Mouse (Mus musculus): ENCODE data around the gene Dab2ip.

The Dab2ip gene

GRCm38 (mm10) chr2:35559551-35559835 is 1.4 kb downstream of the Dab2ip start:
- no peak for DNase-seq

GRCm38 (mm10) chr2:35563722-35564121 is 5.7 kb downstream of the Dab2ip start:
- DNase-seq, result no peak

GRCm38 (mm10) chr2:35565051-35565836 is 7.2 kb downstream of the Dab2ip start:
- no peak for DNase-seq

DNA sequence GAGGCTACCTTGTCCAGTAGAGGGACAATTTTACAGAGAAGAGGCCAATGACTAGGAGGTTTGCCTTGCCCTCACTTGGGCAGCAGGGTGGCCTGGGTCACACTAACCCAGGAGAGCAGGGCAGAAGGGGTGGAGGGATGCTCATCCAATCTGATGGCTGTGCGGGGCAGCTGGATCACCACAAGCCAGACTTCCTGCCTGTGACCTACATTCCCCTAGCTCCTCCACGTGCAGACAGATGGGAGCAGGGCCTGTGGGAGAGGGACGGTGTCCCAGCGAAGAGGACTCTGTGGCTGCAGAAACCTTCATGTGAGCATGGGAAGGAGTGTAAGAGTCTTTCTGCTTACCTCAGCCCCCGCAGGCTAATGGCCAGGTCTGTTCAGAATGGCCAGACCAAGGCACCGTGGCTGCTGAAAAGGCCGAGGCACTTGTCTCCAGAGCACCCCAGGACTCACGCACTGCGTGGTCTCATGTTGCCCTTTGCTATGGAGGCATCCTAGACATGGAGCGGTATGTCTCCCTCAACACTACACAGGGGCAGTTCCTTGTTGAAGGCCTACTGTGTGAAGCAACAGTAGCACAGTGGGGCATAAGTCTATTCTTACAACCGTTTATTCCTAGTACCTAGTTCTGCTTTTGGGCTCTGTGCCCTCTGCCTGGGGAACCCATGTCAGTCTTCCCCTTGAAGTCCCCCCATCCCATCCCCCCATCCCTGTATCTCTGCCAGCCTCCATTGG is 9.1 kb downstream of the Dab2ip start:
- DNase-seq, result no peak

GRCm38 (mm10) chr2:35567694-35568149 is 9.7 kb downstream of the Dab2ip start:
- DNase-seq, result no peak

DNA sequence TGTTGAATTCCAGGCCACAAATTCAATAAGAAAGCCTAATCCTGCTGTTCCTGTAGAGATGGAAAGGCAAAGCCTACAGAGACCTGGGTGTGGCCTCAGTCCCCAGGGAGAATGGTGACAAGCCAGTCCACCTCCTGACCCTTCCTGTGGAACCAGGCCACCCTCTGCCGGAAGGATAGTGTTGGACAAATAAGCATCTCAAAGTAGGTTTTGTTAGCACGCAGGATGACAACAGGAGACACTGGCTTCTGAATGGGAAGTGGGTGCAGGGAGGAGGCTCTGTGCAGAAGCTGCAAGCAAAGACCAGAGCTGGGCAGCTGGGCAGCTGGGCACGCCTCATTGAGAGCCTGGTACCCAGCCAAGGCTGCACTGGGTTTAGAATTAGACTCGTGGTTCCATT is 12.7 kb downstream of the Dab2ip start:
- no peak for DNase-seq

DNA sequence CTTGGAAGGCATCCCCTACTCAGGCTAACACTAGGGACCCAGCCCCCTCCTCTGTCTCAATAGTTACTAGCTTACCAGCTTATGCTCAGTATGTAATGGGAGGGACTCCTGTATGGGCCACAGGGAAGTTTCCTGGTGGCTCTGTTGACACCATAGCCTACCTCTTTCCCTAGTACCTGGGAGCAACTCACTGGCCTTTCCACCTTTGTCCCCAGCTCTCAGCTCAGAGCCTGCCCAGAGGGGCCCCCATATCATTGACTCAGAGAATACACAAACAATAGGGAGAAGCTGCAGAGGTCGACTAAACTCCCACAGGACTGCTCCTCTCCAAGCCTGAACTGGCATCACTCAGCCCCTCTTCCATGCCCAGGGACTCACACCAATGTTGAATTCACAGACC is 16.6 kb downstream of the Dab2ip start:
- no peak for DNase-seq

DNA sequence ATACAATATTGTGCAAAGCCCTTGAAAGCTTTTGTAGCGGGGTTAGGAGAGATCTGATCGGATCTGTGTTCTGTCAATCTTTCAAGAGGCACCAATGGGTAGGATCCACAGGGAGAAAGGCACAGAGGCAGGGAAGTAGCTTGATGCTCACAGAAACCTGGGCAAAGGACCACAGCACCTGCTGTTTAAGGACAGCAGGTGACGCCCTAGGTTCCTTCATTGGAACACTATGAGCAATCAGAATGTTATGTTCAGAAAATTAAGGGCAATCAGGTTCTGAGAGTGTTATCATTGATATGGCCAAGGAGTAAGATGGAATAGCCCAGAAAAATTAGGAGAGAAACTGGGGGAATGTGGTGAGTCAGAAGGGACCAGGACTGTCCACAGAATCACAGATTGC is 18.6 kb downstream of the Dab2ip start:
- no peak for DNase-seq

DNA sequence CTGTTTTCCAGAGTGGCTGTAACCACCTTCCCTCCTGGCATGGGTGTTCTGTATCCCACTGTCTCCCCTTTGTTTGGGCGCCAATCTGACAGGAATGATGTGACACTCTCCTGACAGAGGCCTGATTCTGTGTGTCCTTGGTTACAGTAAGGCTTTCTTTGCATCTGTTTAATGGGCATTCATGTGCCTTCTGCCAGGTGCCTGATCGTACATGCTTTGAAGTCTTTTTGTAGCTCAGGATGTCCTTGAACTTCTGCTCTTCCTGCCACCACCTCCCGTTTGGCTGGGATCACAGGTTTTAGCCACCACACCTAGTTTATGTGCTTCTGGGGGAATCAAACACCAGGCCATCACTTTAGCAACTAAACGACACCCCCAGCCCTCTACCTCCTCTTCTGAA is 22.0 kb downstream of the Dab2ip start:
- no peak for DNase-seq

GRCm38 (mm10) chr2:35581501-35582340 is 23.7 kb downstream of the Dab2ip start:
- peak; percentile 29 to 40 for DNase-seq

- DNase-seq, result no peak
Observed at GRCm38 (mm10) chr2:35582341-35582941, 24.4 kb downstream of the Dab2ip start.

DNA sequence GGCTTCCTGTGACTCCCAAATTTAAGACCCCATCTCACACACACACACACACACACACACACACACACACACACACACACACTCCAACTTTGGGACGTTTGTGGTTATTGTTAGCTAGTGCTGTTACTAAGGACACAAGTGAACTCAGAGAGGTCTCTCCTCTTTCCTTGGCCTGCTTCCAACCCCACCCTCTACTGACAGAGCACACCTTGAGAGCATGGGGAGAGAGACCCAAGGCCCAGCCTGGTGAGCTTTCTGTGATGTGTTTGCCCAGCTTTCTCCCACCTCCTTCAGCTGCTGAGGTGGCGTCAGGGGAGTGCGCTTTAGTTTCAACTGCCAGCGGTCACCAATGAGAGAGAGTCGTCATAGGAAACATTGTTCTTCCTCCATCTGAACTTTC is 25.3 kb downstream of the Dab2ip start:
- no peak for DNase-seq

GRCm38 (mm10) chr2:35584011-35584410 is 25.9 kb downstream of the Dab2ip start:
- no peak for DNase-seq

DNA sequence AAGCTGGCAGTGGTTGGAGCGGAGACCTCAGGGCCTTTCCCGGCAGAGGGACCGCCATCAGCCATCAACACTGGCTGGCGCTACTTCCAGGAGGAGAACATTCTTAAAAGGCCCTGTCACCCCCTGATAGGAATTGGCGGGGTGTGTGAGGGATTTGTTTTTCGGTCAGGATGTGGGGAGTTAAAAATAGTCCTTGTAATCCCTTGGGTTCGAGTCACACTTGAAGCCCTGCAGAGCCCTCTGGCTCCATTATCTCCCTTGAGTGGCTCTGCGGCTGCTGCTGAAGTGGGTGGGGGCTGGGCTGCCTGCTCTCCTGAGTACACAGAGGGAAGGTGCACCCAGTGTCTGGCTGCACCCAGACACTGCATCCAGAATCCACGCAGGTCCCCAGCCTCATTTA is 30.3 kb downstream of the Dab2ip start:
- peak in 1 of 2 experiments; percentile 24 for DNase-seq

GRCm38 (mm10) chr2:35589385-35589784 is 31.3 kb downstream of the Dab2ip start:
- DNase-seq, result no peak

- DNase-seq, result no peak
Observed at GRCm38 (mm10) chr2:35589800-35590199, 31.7 kb downstream of the Dab2ip start.

- DNase-seq, result no peak
Observed at GRCm38 (mm10) chr2:35591961-35592724, 34.1 kb downstream of the Dab2ip start.

DNA sequence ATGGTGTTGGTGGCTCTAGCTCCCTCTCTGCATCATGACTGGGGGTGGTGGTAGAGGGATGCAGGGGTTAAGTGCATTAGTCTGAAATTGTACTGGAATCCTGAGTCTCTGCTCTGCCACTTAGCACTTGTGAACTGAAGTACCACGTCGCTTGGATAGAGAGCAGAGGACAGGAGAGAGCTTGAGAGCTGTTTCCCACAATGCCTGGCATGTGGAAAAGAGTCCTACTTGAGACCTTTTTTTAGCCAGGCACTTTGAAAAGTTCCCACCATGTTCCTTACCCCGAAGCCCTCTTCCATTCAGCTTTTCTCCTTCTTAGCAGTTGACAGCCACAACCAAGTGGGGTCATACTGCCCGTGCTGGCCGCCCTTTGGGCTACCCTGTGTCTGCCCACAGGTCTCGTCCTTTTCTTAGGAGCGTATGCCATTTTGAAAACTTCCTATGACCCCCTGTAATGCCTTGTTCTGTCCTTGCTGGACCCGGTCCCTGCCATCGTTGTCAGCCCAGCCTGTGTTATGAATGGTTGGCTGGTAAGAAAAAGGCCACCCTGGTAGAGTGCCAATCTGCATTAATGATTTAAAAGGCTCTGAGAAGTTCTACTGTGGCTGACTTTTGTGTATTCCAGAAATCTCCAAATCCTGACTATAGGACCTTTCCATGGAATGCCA is 34.8 kb downstream of the Dab2ip start:
- no peak for DNase-seq

DNA sequence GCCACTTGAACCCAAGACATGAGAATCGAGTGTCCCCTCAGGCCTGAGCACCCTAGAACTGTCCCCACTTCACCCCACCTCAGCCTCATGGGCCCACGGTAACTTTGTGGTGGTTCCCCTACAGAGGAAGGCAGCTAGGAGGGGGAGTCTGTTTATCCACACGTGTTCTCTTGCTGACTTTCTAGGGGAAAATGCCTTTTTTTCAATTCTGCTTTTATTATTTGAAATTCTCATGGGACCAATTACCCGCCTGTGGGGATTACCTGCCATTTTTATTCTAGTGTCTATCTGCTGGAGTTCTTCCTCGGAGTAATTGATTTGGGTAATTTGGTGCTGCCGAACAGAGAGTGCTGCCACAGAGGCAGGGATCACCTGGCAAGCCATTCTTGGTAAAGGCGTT is 35.8 kb downstream of the Dab2ip start:
- DNase-seq, result no peak

- DNase-seq, result no peak
Observed at GRCm38 (mm10) chr2:35595102-35595501, 37.0 kb downstream of the Dab2ip start.

- DNase-seq, result no peak
Observed at GRCm38 (mm10) chr2:35595718-35596117, 37.7 kb downstream of the Dab2ip start.

GRCm38 (mm10) chr2:35596796-35597195 is 38.7 kb downstream of the Dab2ip start:
- DNase-seq, result no peak
